Mouse (Mus musculus) heart, postnatal 25 days (tissue): ENCODE results near the gene Gm28051. TPM values are rescaled to one million over a fixed set of nuclear protein-coding genes. Genes with fewer than 3 reads are reported as not detected.

ENCODE experiments used
- DNase-seq: peaks from one replicate; pipeline ENCODE4 v3.0.0; 2022; ENCODE audit warnings: low spot score
- intact Hi-C: fragments of 180-260 bp; cut with DNase I; formaldehyde crosslinking; loops from one replicate; pipeline ENCODE4 v1.15.1; 2025
- total RNA-seq, 2 experiments: library from RNA; stranded (reverse); gene quantifications; 2 replicates each; pipeline ENCODE4 v1.2.3; 2021

Gene Gm28051
- total RNA-seq, 2 experiments from 2014 or later: not detected

- DNase-seq: no peak
- intact Hi-C loops: no loop called here
These were observed 46.7 kb downstream of the Gm28051 start for GRCm38 (mm10) chr12:102710851-102711375.

DNA sequence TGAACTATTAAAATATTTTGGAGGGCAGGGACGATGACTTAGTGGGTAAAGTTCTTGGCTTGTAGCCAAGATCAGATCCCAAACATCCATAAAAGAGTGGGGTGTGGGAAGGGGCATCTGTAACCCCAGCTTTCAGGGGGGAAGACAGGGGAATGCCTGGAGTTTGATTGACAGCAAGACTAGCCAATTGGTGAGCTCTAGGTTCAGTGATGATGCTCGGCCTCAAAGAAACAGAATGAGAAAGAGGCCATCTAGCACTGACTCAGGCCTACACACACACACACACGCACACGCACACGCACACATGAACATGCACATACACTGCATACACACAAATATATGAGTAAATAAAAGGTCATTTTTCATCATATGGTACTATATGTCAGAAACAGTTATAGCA, 47.7 kb downstream of the Gm28051 start:
- intact Hi-C loops: no loop called here
- DNase-seq: no peak

GRCm38 (mm10) chr12:102708220-102708619, 49.3 kb downstream of the Gm28051 start:
- DNase-seq: no peak
- intact Hi-C loops: no loop called here

DNA sequence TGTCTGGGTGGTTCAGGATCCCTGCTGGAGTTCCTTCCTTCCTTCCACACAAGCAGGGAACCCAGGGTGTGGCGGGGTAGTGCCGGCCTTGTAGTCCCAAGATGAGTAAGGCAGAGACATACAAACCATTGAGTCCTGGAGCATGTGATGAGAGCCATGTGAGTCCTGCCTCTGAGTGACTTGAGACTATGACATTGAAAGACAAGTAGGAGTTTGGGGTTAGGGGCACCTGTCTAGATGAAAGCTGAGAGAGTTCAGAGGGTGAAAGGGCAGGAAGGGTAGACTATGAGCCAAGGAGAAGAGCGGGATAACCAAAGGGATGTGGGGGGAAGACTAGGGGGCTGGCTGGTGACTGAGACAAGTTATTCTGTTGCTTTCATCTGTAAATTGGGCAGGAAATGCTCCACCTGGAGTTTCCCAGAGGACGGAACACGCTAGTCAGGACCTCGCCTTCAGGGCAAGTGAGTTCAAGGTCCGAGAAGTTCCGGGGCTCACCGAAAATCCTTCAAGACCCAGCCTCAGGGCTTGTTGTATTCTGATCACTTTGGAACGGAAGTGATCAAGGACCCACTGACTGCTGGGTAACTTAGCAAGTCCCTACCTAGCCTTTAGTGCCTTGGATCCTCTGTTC, 50.6 kb downstream of the Gm28051 start:
- intact Hi-C loops: loop anchor here (2.0 kb wide), 1 partner anchor 128 kb away; no protein-coding TSS in a partner anchor
- DNase-seq: no peak

DNA sequence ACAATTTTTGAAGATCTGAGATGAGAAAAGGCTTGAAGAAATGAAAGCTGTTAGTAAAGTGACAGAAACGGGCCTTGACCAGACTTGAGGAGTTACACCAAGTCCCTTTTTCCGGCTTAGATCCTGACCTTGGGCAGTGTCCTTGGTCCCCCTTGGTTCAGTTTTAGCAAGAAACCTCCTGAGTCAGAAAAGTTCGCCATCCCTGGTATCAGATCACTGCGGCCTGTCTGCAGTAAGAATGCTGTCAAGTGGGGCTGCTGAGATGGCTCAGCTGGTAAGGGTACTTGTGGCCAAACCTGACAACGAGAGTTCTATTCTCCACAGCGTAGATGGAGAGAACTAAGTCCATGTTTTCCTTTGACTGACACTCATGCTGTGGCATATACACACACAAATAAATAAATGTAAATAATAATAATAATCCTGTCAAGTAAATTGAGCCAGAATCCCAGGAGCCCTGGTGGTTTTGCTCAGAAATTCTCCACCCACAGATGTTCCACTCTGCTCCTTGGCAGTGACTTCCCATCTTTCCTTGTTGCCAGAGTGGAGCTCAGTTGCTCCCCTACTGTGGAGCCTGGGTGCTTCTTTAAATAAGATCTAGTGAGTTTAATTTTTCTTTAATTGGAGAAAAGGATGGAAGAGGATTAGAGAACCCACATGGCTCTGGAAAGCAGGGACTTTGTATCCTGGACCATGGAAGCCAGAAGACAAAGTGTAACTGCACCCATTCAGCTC, 51.5 kb downstream of the Gm28051 start:
- DNase-seq: no peak
- intact Hi-C loops: loop anchor here (2.0 kb wide), 1 partner anchor 127 kb away; no protein-coding TSS in a partner anchor

- intact Hi-C loops: no loop called here
- DNase-seq: peak; percentile 60
These were observed 52.2 kb downstream of the Gm28051 start for GRCm38 (mm10) chr12:102705216-102705871.

GRCm38 (mm10) chr12:102704457-102705198, 52.9 kb downstream of the Gm28051 start, which contains the start of gene Itpk1:
Gene Itpk1 (minus strand): TSS chr12:102704930.
- DNase-seq: no peak
- intact Hi-C loops: no loop called here

DNA sequence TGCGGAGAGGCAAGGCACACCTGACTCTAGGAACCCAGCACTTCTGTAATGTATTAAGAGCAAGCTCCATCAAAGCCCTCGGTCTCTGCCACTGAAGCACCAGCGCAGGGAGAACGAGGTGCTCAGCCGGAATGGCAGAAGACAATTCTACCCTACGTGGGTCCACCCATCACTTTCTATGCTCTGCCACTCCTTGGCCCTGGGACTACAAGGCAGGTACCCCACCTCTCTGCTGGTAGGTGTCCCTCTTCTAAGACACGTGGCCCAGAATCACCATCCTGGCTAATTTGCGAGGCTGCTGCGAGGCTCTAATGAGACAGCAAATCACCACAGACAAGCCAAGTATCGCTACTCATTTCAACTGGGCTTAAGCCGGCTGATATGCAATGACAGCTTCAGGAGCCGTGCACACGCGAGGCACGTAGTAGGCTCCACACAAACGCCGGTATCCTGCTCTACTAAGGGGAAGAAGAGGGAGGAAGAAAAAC, 53.6 kb downstream of the Gm28051 start:
- intact Hi-C loops: no loop called here
- DNase-seq: no peak

GRCm38 (mm10) chr12:102703441-102703840, 54.1 kb downstream of the Gm28051 start:
- DNase-seq: no peak
- intact Hi-C loops: no loop called here

DNA sequence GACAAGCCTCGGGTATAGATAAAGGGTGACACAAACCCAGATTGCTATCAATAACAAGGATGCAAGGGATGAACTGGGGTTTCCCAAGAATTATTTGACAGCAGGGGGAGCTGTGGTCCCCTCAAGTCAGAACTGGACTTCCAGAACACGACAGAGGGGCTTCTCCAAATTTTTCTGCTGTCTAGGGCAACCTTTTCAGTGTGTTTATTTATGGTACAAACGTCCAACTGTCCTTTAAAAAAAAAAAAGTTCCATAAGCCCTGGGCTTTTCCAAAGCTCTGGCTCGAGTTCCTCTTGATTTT, 54.5 kb downstream of the Gm28051 start:
- intact Hi-C loops: no loop called here
- no peak for DNase-seq

GRCm38 (mm10) chr12:102702356-102703110, 55.0 kb downstream of the Gm28051 start:
- intact Hi-C loops: no loop called here
- DNase-seq: no peak

DNA sequence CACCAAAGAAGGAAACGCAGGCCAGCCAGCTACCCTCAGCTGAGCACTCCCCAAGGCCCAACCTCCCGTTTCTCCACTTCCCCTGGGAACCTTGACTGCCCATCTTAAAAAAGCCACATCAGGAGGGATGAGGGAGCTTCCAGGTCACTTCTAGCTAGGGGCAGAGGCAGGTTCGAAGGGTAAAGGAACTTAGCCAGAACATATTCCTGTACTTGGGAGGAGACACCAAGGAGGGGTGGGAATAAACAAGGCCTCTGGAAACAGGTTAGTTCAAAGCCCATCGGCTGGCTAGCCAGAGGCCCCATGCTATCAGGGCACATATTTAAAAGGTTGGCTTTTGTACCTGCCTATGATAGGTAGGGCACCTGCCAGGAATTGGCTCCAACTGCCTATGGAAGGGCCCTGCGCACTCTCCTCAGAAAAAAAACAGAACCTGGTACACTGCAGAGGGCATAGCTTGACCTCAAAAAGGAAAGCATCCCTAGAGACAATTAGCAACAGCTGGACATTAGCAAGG, 55.8 kb downstream of the Gm28051 start:
- DNase-seq: no peak
- intact Hi-C loops: no loop called here

GRCm38 (mm10) chr12:102700453-102700852, 57.1 kb downstream of the Gm28051 start:
- intact Hi-C loops: no loop called here
- DNase-seq: no peak

DNA sequence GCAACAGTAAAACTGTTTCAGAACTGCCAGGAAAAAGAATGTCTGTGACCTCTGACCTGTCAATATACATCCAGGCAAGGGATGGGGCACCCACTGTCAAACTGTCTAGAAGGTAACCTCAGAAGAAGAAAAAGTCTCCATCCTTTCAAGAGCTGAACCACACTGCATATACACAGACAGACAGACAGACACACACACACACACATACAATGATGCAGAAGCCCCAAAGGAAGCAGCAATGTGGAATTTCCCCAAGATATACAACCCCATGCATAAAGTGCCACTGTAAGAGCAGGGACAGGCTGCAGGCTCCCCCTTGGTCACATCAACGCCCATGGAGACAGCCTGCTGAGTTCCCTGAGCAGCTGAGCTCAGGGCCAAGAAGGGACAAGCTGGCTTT, 58.4 kb downstream of the Gm28051 start:
- DNase-seq: no peak
- intact Hi-C loops: no loop called here

- DNase-seq: no peak
- intact Hi-C loops: no loop called here
These were observed 59.4 kb downstream of the Gm28051 start for GRCm38 (mm10) chr12:102698089-102698684.

- intact Hi-C loops: no loop called here
- no peak for DNase-seq
These were observed 60.2 kb downstream of the Gm28051 start for GRCm38 (mm10) chr12:102697381-102697780.

- intact Hi-C loops: no loop called here
These were observed 60.8 kb downstream of the Gm28051 start for GRCm38 (mm10) chr12:102696635-102697354.

More at GRCm38 (mm10) chr12:102696635-102697354, 60.8 kb downstream of the Gm28051 start:
- no peak for DNase-seq
